Mouse (Mus musculus) neural tube, embryonic 12.5 days (tissue): Measurements from ENCODE around the gene Plekhg5. TPM values are rescaled to one million over a fixed set of nuclear protein-coding genes. Genes with fewer than 3 reads are reported as not detected.
A peak's percentile ranks its signal among the peaks of the same experiment; 100 is the strongest.
"Not testable (repeated sequence)": the region's sequence is repeated elsewhere in the genome, so short reads cannot be mapped to it uniquely, and the experiment has no call there.

ENCODE experiments used
- ATAC-seq: fragments of 200-750 bp; cut with Nextera tagmentation; 2 replicates; pipeline ENCODE4 v1.8.0; 2017; ENCODE audit warnings: low read depth, mild to moderate bottlenecking, moderate TSS enrichment, moderate library complexity; ENCODE audit not compliant: low FRiP score
- H3K27ac ChIP-seq: fragments of 300-500 bp; sonication (generic); 2 replicates; pipeline ENCODE4 v1.5.1; 2016
- H3K27me3 ChIP-seq: fragments of 300-500 bp; sonication (generic); replicated peaks from 2 replicates; pipeline ENCODE4 v1.6.1; 2016; ENCODE audit warnings: mild to moderate bottlenecking
- H3K36me3 ChIP-seq: fragments of 300-500 bp; sonication (generic); 2 replicates; pipeline ENCODE4 v1.6.1; 2016; ENCODE audit warnings: mild to moderate bottlenecking
- H3K4me1 ChIP-seq: fragments of 300-500 bp; sonication (generic); 2 replicates; pipeline ENCODE4 v1.6.1; 2016
- H3K4me2 ChIP-seq: fragments of 300-500 bp; sonication (generic); replicated peaks from 2 replicates; pipeline ENCODE4 v1.6.1; 2016; ENCODE audit warnings: mild to moderate bottlenecking
- H3K4me3 ChIP-seq: fragments of 300-500 bp; sonication (generic); 2 replicates; pipeline ENCODE4 v1.5.1; 2016
- H3K9ac ChIP-seq: fragments of 300-500 bp; sonication (generic); 2 replicates; pipeline ENCODE4 v1.6.1; 2016; ENCODE audit warnings: mild to moderate bottlenecking
- H3K9me3 ChIP-seq: fragments of 300-500 bp; sonication (generic); 2 replicates; pipeline ENCODE4 v1.6.1; 2016; ENCODE audit warnings: mild to moderate bottlenecking
- WGBS: fragments of 180-500 bp; shearing (Covaris S2); methylation state at CpG from one replicate; pipeline ENCODE4 v1.1.7; 2016; 5-methylcytosine and 5-hydroxymethylcytosine counted together
- polyA plus RNA-seq: library from polyadenylated mRNA; unstranded; fragments of >200 nt; fragmentation: Nextera tagmentation; extraction: Ambion mirVana; gene quantifications from 2 replicates; pipeline ENCODE4 v1.2.1, GENCODE M21; 2016

The Plekhg5 gene
- polyA plus RNA-seq: 10.4 and 10.6 TPM in 2 replicates

- Histone ChIP-seq H3K9me3 (no peaks in the 10 kb centered on the region), H3K4me1 (0 out of 2 replicates have a peak, but pooled peaks cover 4% of the 10 kb centered on the region), H3K27me3 (no peaks in the 10 kb centered on the region), H3K4me2 (no peak within 1 kb of the TSS), H3K9ac (no peak within 1 kb of the TSS), H3K27ac (no peak within 1 kb of the TSS), H3K36me3 (no peaks in the 10 kb centered on the region), H3K4me3 (no peak within 1 kb of the TSS)
- no peak for ATAC-seq
- WGBS: 69% methylated on average over 10 of the region's 10 CpGs
Measured at GRCm38 (mm10) chr4:152072121-152072601, at the start of gene Plekhg5. TSS of gene Plekhg5 (plus strand) at chr4:152072498.

- Histone ChIP-seq H3K9ac (no peak overlapping the region), H3K27ac (no peak overlapping the region), H3K4me3 (no peak overlapping the region), H3K4me2 (no peak overlapping the region), H3K4me1 (peaks cover 26% of the 10 kb centered on the region), H3K9me3 (no peaks in the 10 kb centered on the region), H3K36me3 (peaks cover 63% of the 10 kb centered on the region), H3K27me3 (no peaks in the 10 kb centered on the region)
- no peak for ATAC-seq
- WGBS: 91% methylated on average over 8 of the region's 8 CpGs
Measured at GRCm38 (mm10) chr4:152022506-152022905, 49.8 kb upstream of the Plekhg5 start.

GRCm38 (mm10) chr4:152024525-152024924 lies 47.8 kb upstream of the Plekhg5 start:
- H3K4me3 ChIP-seq: no peak overlapping the region
- 92% methylated on average over 11 of the region's 11 CpGs for WGBS
- H3K9ac ChIP-seq: no peak overlapping the region

GRCm38 (mm10) chr4:152026751-152027508 lies 45.4 kb upstream of the Plekhg5 start:
- H3K27ac ChIP-seq: no peak overlapping the region
- ATAC-seq: peak; percentile 31

More at GRCm38 (mm10) chr4:152024525-152024924, 47.8 kb upstream of the Plekhg5 start:
- H3K36me3 ChIP-seq: peaks cover 50% of the 10 kb centered on the region
- no peaks in the 10 kb centered on the region for H3K27me3 ChIP-seq
- H3K4me1 ChIP-seq: peaks cover 39% of the 10 kb centered on the region
- no peak overlapping the region for H3K27ac ChIP-seq
- H3K4me2 ChIP-seq: no peak overlapping the region
- no peak for ATAC-seq
- no peaks in the 10 kb centered on the region for H3K9me3 ChIP-seq

DNA sequence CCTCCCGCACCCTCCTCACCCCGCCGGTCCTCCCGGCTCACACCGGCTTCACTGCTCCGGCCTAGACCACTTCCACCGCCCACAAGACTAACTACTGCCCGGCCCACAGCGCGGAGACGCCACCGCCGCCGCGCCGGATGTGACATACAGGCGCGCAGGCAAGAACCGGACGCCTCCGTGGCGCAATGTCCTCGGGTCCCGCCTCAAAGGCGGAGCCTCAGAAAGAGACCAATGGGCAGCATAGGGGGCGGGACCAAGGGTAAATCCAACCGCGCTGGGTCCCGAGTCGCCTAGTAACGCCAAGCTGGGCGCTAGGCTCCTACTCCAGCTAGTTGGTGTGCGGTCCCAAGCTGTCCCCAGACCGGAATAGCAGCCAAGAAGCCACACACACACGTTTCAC lies 44.8 kb upstream of the Plekhg5 start, which contains the start of gene Zbtb48:
TSS of gene Zbtb48 (minus strand) at position 148 of the 400 bp plus-strand sequence.
- peak within 1 kb of the TSS; percentile 81 for H3K9ac ChIP-seq
- peak within 1 kb of the TSS; percentile 93 for H3K4me2 ChIP-seq
- ATAC-seq: peak; percentile 97
- H3K36me3 ChIP-seq: peaks cover 20% of the 10 kb centered on the region
- no peak within 1 kb of the TSS for H3K27ac ChIP-seq
- H3K4me3 ChIP-seq: peak within 1 kb of the TSS; percentile 83
- H3K9me3 ChIP-seq: no peaks in the 10 kb centered on the region
- under 1% methylated on average over 35 of the region's 35 CpGs for WGBS
- no peaks in the 10 kb centered on the region for H3K27me3 ChIP-seq
- peaks cover 46% of the 10 kb centered on the region for H3K4me1 ChIP-seq

More at GRCm38 (mm10) chr4:152026751-152027508, 45.4 kb upstream of the Plekhg5 start:
- Histone ChIP-seq H3K9me3 (no peaks in the 10 kb centered on the region), H3K27me3 (no peaks in the 10 kb centered on the region), H3K4me3 (peak overlapping the region; percentile 83), H3K36me3 (peaks cover 25% of the 10 kb centered on the region), H3K9ac (peak overlapping the region; percentile 81), H3K4me2 (peak overlapping the region; percentile 93), H3K4me1 (peaks cover 46% of the 10 kb centered on the region)
- WGBS: 3% methylated on average over 36 of the region's 41 CpGs

- peaks cover 46% of the 10 kb centered on the region for H3K4me1 ChIP-seq
- H3K9me3 ChIP-seq: no peaks in the 10 kb centered on the region
- no peak overlapping the region for H3K27ac ChIP-seq
- WGBS: 66% methylated on average over 15 of the region's 15 CpGs
- peak overlapping the region; percentile 83; the same call in 1 of the 2 replicates for H3K4me3 ChIP-seq
- no peak for ATAC-seq
- H3K36me3 ChIP-seq: peaks cover 10% of the 10 kb centered on the region
- peak overlapping the region; percentile 93 for H3K4me2 ChIP-seq
- H3K27me3 ChIP-seq: no peaks in the 10 kb centered on the region
- H3K9ac ChIP-seq: peak overlapping the region; percentile 81; the same call in 1 of the 2 replicates
Measured at GRCm38 (mm10) chr4:152028456-152028855, 43.8 kb upstream of the Plekhg5 start.

DNA sequence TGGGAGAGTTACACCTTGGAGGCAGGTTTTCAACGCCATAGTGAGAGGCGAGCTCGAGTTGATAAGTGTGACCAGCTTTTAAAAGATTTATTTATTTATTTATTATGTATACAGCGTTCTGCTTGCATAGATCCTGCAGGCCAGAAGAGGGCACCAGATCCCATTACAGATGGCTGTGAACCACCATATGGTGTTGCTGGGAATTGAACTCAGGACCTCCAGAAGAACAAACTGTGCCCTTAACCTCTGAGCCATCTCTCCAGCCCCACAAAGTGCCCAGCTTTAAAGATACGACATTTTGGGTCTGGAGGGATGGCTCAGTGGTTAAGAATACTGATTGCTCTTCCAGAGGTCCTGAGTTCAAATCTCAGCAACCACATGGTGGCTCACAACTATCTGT lies 43.2 kb upstream of the Plekhg5 start:
- Histone ChIP-seq H3K4me1 (peaks cover 46% of the 10 kb centered on the region), H3K4me3 (no peak overlapping the region), H3K9ac (no peak overlapping the region), H3K27ac (no peak overlapping the region), H3K36me3 (peaks cover 7% of the 10 kb centered on the region; the same call in 1 of the 2 replicates), H3K27me3 (no peaks in the 10 kb centered on the region), H3K4me2 (peak overlapping the region; percentile 93), H3K9me3 (no peaks in the 10 kb centered on the region)
- ATAC-seq: no peak
- 50% methylated on average over 5 of the region's 5 CpGs for WGBS

DNA sequence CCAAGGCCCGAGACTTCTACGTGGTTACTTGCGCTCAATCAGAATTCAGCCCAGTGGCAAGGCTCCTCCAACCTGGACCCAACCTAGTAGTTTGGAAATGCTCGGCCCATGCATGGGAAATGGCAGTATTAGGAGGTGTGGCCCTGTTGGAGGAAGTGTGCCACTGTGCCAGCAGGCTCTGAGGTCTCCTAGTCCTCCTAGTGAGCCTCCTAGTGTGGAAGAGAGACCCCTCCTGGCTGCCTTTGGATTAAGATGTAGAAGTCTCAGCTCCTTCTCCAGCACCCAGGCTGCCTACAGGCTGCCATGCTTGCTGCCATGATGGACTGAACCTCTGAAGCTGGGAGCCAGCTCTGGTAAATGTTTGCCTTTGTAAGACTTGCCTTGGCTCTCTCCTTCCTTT lies 42.3 kb upstream of the Plekhg5 start:
- H3K4me3 ChIP-seq: no peak overlapping the region
- H3K9me3 ChIP-seq: no peaks in the 10 kb centered on the region
- no peaks in the 10 kb centered on the region; the same call in 1 of the 2 replicates for H3K36me3 ChIP-seq
- ATAC-seq: no peak
- no peak overlapping the region for H3K27ac ChIP-seq
- WGBS: 78% methylated on average over 4 of the region's 4 CpGs
- no peaks in the 10 kb centered on the region for H3K27me3 ChIP-seq
- H3K4me1 ChIP-seq: peaks cover 41% of the 10 kb centered on the region
- 0 out of 2 replicates have a peak overlapping the region, but pooled peaks have one; percentile 1 for H3K4me2 ChIP-seq
- H3K9ac ChIP-seq: no peak overlapping the region

GRCm38 (mm10) chr4:152032922-152033321 lies 39.4 kb upstream of the Plekhg5 start:
- Histone ChIP-seq H3K4me1 (peaks cover 17% of the 10 kb centered on the region), H3K27me3 (no peaks in the 10 kb centered on the region), H3K36me3 (no peaks in the 10 kb centered on the region), H3K9ac (no peak overlapping the region), H3K9me3 (no peaks in the 10 kb centered on the region), H3K27ac (no peak overlapping the region), H3K4me2 (no peak overlapping the region), H3K4me3 (no peak overlapping the region)
- WGBS: 92% methylated on average over 13 of the region's 13 CpGs
- no peak for ATAC-seq

DNA sequence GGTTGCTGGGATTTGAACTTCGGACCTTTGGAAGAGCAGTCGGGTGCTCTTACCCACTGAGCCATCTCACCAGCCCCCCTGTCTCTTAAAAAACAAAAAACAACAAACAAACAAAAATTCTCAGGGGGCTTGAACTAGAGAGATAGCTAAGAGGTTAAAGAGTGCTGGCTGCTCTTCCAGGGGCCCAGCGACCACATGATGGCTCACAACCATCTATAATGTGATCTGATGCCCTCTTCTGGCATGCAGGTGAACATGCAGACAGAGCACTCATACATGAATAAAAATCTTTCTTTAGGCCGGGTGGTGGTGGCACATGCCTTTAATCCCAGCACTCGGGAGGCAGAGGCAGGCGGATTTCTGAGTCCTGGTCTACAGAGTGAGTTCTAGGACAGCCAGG lies 35.8 kb upstream of the Plekhg5 start:
- WGBS: 89% methylated on average over 6 of the region's 6 CpGs
- H3K4me2 ChIP-seq, H3K4me3 ChIP-seq, H3K9me3 ChIP-seq, H3K36me3 ChIP-seq, ATAC-seq, H3K27ac ChIP-seq, H3K27me3 ChIP-seq, H3K9ac ChIP-seq: not testable (repeated sequence)
- H3K4me1 ChIP-seq: peaks cover 12% of the 10 kb centered on the region

GRCm38 (mm10) chr4:152038225-152038984 lies 33.9 kb upstream of the Plekhg5 start, which contains the start of gene Tas1r1:
TSS of gene Tas1r1 (minus strand) at chr4:152038568.
- Histone ChIP-seq H3K4me1 (peaks cover 12% of the 10 kb centered on the region), H3K27me3 (no peaks in the 10 kb centered on the region), H3K9me3 (no peaks in the 10 kb centered on the region), H3K27ac (no peak within 1 kb of the TSS), H3K4me2 (peak within 1 kb of the TSS; percentile 96), H3K36me3 (peaks cover 25% of the 10 kb centered on the region), H3K4me3 (peak within 1 kb of the TSS; percentile 99), H3K9ac (peak within 1 kb of the TSS; percentile 92)
- ATAC-seq: no peak
- WGBS: 55% methylated on average over 10 of the region's 10 CpGs
